Mouse (Mus musculus) embryonic fibroblast, embryonic 13.5 days (primary cell): Measurements from ENCODE around the gene Sowahc.

Source experiments
- CTCF ChIP-seq: IDR thresholded peaks from 2 replicates; pipeline ENCODE4 v1.5.1; 2011; ENCODE audit warnings: mild to moderate bottlenecking, control low read depth, low read length, moderate library complexity, borderline replicate concordance; ENCODE audit not compliant: insufficient read depth
- POLR2A ChIP-seq: IDR thresholded peaks from 2 replicates; pipeline ENCODE4 v1.6.1; 2011; ENCODE audit warnings: low read depth, mild to moderate bottlenecking, control low read depth, low read length, moderate library complexity

GRCm38 (mm10) chr10:59250679-59251078 lies 28.9 kb downstream of the Sowahc start:
- TF ChIP-seq CTCF (no peak), POLR2A (no peak)
